Mouse (Mus musculus): ENCODE measurements around the gene Lamc3.
A peak's percentile ranks its signal among the peaks of the same experiment; 100 is the strongest.

Gene Lamc3

DNA sequence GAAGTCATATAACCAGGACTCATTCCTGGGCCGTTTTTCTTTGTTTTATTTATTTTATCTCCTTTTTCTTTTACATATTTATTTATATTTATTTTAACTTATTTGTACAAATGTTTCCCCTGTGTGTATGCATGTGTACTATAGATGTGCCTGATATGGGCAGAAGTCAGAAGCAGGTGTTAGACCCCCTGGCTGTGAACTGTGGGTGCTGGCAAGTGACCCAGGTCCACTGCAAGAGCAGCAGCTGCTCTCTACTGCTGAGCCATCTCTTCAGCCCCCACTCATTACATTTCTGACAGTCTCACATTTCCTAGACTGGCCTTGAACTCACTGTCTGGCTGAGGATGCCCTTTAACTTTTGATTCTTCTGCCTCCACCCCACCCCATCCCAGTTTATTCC is 51.2 kb downstream of the Lamc3 start:
- DNase-seq (ENCODE audit: low spot score) = no peak

DNA sequence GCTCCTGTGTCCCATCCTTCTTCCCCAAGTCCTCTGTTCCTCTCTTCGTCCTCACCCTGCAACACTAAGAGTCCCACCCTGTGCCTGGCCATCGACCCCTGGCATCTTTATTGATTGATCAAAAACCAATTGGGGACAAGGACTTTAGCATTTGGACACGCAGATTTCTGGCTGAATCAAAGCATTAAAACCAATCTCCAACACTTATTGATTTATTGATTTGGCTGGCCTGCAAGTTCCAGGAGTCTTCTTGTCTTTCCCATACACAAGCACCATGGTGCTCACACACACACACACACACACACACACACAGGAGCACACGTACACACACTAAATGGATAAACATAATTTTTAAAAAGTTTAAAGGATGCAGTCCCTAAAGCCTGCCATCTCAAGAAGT is 55.9 kb downstream of the Lamc3 start:
- DNase-seq (ENCODE audit: low spot score) = no peak

DNA sequence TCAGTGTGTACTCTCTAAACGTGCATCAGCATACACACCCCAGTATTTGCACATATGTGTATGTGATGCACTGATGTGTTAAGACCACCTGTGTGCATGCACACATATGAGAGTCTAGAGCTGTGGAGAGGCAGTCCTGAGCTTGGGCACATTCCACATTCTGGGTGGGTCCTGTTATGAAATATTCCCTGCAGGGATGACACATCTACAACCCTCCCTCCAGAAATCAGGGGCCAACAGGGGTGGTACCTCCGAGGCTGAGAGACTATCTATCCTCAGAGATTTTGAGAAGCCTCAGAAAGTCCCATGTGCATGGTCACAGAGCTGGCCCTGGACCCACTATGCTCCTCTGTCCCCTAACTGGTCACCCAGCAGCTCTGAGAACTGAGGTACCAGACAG is 58.5 kb downstream of the Lamc3 start:
- no peak for DNase-seq (ENCODE audit: low spot score)

DNA sequence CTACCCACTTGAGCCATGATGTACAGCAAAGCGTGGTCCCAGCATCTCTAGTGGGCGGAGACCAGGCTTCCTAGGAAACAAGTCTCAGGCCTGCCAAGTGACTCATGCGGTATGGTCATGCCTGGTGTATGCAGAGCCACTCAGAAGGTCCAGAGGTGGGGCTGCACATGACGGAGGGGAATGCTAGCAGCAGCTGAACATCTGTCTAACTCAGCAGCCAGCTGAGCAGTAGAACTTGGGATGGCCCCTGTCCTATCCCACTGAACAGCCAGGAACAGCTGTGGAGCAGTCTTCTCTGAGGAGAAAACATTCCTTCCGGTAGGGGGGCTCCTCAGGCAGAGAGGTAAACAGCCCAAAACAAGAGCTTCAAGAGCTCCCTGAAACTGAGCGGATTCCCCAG is 61.3 kb downstream of the Lamc3 start:
- DNase-seq (ENCODE audit: low spot score) = peak; percentile 29

DNA sequence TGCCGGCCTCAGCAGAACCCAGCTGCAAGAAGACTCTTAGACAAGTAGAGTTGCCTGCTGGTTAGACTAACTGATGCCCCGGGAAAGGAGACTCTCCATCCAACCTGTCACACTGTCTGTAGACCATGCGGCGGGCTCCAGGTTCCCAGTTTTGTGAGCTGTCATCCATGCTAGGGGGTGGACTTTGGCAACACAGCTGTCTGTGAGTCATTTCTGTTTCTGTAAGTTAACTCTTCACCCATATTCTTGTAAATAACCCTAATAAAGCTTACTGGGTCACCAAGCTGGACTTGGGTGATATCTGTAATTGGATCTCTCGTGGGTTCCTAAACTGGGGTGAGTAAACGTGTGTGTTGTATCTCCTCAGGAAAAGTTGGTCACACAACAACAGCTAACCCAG is 61.7 kb downstream of the Lamc3 start:
- peak; percentile 52 for DNase-seq (ENCODE audit: low spot score)

DNA sequence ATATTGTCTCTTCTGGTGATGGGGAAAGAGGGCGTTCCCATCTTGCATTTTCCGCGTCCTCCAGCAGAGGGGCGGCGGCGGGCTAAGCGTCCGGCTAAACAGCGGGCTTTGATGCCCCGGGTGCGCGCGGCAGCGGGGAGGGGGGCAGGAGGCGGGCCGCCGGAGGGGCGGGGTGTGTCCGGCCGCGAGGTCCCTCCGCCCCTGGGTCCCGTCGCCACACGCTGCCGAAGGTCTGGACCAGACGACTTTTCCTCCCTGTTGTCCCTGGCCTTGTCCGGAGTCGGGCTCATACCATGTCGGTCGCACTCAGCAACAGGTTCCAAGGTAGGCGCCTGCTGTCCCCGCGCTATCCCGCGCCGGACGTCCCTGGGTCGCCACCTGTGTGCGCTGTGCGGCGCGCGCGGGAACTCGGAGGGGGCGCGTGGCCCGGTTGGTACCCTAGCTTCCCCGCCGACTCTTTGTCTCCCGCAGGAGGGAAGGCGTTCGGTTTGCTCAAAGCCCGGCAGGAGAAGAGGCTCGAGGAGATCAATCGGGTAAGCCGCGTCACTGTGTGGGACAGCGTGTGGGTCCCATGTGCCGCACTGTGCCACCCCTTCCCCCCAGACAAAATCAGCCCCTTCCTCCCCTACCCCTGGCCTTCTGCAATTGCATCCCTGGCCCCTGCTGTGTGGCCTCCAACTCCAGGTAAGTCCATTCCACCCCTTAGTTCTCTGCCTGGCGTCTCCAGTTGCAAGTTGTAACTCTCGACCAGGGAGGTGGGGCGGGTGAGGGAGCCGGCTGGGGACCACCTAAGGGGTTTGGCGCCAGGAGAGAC is 63.2 kb downstream of the Lamc3 start, which contains the start of gene Aif1l:
Aif1l (plus strand) TSS at position 82 of the 814 bp plus-strand sequence.
- DNase-seq (ENCODE audit: low spot score) = no peak

DNA sequence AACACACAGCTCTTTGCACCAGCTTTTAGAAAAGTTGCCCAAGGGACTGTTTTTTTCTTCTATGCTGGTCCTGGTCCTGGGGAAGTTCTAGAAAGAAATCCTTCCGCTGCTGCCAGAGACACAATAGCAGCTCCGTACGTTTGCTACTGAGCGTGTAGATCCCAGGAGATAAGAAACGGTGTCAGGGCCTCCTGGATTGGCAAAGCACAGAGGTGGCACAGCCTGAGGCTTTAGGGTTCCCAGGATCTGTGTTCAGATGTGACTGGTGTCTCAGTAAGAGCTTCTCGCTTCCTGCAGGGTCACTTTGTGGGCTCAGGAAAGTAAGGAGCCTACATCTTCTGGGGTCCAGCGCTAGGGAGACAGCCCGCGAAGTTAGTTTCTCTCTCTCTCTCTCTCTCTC is 63.9 kb downstream of the Lamc3 start:
- no peak for DNase-seq (ENCODE audit: low spot score)

DNA sequence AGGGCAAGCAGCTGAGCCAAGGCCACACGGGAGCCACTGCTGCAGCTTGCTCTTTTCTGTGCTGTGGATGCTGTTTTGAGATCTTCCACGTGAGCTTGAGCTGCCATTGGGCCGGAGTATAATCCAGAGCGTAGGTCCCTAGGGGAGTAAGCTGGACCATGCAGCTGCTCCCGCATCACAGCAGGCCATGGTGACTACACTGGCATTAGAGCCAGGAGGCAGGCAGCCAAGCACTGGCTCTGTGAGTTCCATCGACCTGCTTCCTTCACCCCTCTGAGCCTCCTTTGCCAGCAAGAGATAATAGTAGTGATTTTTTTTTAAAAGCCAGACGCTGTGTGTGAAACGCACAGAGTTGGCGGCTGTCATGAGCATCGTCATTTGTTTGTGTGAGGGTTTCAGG is 65.1 kb downstream of the Lamc3 start:
- peak; percentile 29 for DNase-seq (ENCODE audit: low spot score)

DNA sequence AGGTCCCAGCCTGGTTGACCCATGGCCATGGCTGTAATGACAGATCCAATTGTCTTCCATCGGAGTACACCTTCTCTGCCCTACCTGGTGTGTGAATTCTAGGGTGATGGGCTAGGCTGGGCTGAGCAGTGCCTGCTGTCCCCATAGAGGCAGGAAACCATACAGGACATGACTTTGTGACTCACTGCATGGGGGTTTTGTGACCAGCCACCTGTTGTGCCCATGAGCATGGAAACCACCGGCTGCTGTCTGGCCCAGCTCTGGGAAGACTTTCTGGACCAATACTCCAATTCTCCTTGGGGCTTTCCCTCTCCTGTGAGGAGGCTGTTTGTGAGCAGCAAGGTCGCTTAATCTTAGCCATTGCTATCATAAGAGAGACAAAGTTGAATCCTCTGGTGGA is 65.6 kb downstream of the Lamc3 start:
- no peak for DNase-seq (ENCODE audit: low spot score)

DNA sequence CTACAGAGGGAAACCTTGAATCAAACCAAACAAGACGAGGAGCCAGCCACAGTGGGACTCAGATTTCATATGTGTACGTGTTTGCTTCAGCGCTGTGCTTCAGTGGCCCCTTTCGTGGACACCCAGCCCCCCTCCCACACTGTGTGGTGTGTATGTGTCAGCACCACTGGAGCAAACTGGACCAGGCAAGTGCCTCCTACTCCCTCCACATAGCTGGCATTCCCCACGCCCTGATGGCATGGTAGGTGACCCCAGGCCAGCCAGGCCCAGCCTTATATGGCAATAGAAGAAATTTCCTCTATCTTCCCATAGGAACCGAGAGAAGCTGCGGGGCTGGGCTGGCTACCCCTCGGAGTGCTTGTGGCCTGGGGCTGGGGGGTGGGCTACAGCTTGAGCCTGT is 66.6 kb downstream of the Lamc3 start:
- no peak for DNase-seq (ENCODE audit: low spot score)

DNA sequence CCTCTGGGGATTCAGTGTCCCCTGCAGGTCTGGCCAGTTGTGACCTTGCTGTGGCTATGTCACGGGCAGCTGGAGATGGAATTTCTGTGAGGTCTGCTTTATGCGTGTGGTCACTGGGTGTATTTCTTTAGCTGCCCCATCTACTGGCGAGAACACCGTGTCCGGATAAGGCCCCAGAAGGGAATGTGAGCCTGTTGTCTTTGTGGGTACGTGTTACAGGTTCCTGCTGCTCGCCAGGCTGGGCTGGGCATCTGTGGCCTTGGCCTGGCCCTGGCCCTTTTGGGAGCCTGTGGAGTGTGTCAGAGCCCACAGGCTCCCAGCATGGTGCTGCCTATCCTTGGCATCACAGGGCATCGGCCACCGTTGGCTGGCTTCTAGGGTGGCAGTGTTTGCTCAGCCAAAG is 67.7 kb downstream of the Lamc3 start:
- DNase-seq (ENCODE audit: low spot score) = no peak

DNA sequence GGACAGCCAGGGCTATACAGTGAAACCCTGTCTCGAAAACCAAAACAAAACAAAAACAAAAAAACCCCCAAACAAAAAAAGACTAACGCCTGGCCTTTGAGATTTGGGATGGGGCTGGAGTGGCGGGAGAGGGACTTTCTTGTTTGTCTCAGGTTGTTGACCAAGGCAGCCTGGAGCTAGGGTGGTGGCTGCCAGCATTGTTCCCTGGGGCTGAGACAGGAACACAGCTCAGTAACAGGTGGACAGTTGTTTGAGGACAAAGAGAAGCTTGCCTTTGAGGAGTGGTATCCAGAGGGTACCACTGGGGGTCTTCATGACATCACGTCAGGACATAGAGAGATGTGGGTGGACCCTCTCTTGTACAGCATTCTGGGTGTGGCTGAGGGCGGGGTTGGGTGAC is 68.6 kb downstream of the Lamc3 start:
- DNase-seq (ENCODE audit: low spot score) = no peak

DNA sequence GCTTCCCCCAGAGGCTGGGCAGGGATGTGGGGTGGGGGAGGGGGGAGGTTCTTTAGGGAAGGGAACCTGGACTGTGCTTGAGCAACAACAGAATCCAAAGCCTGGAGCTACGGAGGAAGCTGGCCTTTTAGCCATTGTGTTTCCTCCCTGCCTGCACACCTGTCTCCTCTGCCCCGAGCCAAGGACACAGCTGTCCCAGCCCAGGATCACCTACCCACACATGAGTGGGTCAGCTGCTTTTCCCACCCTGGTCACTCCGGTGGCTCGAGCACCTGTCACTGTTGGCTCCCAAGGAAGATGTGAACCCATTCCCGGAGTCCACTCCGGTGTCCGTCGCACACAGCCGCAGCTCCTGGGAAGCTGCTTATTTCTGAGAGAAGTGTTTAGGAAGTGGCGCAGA is 70.1 kb downstream of the Lamc3 start:
- DNase-seq (ENCODE audit: low spot score) = no peak

DNA sequence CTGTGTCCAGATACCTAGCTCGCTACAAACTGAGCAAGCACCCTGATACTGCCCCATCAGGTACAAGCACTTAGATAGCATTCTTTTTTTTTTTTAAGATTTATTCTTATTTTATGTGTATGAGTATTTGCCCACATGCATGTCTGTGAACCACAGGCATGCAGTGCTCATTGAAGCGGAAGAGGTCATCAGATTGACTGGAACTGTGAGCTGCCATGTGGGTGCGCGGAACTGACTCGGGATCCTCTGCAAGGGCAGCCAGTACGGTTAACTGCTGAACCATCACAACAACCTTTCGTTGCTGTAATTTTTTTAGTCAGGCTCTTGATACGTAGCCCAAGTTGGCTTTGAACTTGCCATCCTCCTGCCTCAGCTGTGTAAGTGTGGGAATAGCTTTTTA is 73.9 kb downstream of the Lamc3 start:
- DNase-seq (ENCODE audit: low spot score) = no peak

DNA sequence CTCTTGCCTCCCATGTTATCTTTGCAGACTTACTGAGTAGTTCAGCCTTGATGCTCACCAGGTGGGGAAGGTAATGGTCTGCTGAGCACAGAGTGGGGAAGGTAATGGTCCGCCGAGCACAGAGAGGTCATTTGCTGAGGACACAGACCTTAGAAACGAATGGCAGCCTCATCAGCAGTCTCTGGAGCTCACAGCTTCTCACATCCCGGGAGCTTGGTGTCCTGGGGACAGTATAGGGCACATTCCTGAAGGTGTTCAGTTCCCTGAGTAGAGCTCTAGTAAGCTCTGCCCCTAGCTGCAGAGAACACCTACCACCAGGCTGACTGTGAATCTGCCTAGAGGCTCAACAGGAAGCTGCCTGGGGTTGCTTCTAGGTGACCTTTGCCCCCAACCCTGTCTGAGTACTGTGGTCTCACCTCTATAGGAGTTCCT is 74.7 kb downstream of the Lamc3 start:
- DNase-seq (ENCODE audit: low spot score) = no peak

DNA sequence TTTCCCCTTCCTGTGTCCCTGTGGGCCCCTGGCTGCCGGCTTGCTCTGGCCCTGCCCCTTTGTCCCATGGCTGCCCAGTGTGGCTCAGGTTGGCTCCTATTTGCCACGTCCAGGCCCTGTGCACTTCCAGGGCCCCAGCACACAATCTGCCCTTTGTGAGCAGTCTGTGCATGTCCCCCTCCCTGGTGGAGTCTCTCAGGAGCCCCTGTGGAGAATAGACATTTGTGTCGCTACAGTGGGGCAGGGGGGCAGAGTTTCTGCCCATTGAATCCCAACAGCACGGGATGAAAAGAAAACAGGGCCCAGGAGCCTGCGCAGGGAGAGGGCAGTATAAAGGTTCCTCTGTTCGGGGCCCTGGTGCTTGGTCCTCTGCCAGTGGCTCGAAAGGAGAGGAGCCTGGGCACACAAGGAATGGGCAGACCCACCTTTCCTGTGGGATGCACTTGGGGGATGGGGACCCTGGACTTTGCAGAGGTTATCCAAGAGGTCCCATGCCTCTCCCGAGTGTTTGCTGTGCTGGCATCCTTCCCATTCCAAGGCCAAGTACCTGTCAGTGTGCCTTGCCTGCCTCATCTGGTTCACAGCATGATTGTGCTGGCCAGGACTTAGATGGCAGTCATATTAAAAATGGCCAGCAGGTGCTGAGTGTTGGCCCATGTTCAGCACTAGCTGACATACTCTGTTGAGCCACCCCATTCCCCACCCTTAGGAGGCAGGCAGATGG is 75.6 kb downstream of the Lamc3 start:
- no peak for DNase-seq (ENCODE audit: low spot score)

DNA sequence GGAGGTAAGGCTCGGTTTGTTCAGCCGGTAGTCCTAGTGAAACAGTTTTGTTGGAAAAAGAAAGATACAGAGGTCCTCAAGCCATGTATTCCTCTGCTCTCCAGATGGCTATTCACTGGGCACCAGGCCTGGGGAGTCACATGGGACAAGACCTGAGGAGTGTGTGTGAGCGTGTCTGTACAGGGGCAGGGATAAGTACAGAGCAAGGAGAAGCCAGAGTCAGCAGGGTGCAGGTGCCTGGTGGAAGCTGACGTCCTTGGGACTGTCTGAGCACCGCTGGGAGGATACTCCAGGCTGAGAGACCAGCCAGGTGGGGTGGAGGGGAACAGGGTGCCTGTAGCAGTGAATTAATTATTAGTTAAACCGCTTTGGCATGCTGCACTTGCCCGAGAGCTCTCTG is 76.4 kb downstream of the Lamc3 start:
- DNase-seq (ENCODE audit: low spot score) = no peak

DNA sequence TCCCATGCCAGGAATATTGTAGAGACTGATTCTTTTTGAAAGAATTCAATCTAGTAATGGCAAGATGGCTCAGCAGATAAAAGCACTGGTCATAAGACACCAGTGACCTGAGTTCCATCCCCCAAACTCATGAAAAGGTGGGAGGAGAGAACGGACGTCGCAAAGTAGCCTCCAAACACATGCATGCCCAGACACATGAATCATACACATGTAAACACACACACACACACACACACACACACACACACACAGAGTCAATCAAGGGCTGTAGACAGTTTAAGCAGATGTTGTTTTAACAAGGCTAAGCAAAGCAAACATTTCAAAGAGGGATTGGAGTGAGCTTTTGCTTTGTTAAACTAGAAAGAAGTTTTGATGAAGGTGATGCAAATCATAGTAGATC is 77.1 kb downstream of the Lamc3 start:
- no peak for DNase-seq (ENCODE audit: low spot score)

DNA sequence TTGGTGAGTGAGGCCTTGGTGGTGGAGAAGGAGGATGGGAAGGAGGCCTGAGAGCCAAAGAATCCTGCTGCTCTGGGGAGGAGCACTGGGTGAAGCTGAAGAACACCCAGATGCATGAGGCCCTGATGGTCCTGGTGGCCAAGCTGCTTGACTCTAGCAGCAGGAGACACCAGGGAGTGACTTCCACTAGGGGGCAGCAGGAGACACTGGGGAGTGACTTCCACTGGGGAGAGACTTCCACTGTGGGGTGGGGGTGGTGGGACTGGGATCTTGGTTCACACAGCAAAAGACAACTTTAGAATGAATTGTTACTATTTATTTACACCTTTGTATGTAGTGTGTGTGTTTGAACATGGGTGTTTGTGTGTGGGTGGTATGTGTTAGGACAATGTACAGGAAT is 78.0 kb downstream of the Lamc3 start:
- peak; percentile 29 for DNase-seq (ENCODE audit: low spot score)

DNA sequence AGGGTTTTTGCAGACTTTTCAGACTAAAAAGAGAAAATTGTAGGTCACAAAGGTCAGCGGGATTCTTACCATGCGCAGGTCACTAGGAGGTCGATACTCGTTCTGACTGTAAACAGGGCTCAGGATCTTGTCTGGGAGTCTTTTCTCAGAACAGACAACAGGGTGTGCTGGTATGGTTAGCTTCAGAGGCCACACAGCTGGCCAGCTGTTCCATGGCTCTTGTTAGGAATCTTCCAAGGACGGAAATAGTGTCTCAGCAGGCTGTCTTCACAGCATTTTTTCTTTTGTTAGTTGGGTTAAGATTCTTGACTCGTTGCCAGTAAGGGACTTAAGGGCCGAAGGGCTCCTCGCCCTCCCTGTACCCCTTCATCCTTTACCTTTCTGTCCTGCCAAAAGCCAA is 79.7 kb downstream of the Lamc3 start:
- DNase-seq (ENCODE audit: low spot score) = no peak

DNA sequence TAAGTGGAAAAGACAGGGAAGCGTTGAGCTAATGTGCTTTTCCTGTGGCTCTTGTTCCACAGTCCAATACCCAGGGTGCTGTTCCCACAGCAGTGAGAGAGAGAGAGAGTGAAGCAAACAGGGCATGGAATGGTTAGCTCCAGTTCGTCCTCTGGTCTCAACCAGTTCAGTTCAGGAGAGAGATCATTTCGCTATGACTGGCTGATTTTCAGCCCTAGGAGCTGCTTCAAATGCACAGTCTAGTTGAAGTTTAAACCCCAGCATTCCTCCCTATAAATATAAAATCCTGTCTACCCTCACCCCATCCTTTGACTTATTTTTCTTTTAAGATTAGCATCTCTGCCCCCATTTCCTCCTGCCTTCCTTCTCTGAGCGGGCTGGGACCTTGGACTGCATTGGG is 85.5 kb downstream of the Lamc3 start:
- no peak for DNase-seq (ENCODE audit: low spot score)

DNA sequence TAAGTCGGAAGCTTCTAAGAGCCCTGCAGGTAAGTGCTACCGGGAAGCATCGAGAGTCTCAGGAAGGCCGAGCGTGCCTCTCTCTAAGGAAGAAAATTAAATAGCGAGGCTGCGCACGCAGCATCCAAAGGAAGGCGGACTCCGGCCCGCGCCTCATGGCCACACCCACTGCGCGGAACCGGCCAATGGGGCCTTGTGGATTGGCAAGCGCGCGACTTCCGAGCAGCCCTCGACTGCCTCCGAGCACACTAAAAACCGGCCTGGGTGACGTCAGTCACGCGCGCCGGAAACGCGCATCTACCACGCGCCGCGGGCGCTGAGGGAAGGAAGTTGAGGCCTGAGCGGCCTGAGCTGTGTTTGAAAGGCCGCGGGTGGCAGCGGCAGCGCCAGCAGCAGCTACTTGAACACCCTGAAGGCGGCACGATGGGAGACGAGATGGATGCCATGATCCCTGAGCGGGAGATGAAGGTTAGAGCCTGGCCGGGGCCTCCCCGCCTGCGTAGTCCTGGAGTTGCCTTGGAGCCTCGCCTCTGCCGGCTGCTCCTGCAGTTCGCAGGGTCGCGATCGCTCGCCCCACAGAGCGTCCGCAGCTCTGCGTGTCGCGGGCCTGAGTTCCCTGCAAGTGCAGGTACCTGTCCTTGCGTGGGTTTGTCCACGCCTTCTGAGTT is 87.2 kb downstream of the Lamc3 start, which contains the start of gene Nup214:
Nup214 (plus strand) TSS at position 296 of the 668 bp plus-strand sequence.
- peak; percentile 99 for DNase-seq (ENCODE audit: low spot score)

DNA sequence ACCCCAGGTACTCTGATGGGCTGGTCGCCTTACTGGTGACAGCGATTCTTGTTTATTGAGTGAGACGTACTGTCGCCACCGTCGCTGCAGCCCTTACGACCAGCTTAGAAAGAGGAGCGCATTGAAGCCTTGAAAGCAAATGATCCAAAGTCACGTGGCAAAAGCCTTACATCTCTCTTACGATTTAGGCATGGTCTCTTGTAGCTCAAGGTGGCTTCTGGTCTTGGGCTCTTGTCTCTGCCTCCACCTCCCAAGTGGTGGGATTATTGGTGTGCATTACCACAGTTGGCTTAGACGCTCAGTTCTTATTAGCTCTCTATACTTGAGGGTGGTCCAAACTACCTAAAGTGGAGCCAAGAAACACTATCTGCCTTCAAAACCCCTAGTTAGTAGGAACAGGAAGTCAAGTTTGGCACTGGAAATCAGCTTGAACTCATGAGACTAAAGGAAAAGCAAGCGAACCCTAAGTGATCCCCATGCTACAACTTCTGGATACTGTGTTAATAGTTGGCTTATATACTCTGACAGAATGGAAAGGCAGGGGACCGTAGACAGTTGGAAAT is 87.8 kb downstream of the Lamc3 start:
- peak; percentile 33 for DNase-seq (ENCODE audit: low spot score)

Measured in adipocyte (in vitro differentiated cells).